Mouse (Mus musculus) thymus, adult 2 months (tissue): ENCODE results near the gene Dnah2.

ENCODE experiments used
- CTCF ChIP-seq: fragments of 200-500 bp; IDR thresholded peaks from 2 replicates; pipeline ENCODE4 v1.5.1; 2012; ENCODE audit warnings: mild to moderate bottlenecking, control low read depth, low read length, moderate library complexity, borderline replicate concordance; ENCODE audit not compliant: control insufficient read depth, poor library complexity, insufficient read depth; ENCODE audit errors: extremely low read depth
- POLR2A ChIP-seq: fragments of 200-500 bp; IDR thresholded peaks from 2 replicates; pipeline ENCODE4 v1.6.1; 2012; ENCODE audit warnings: mild to moderate bottlenecking, low read length, control low read depth, moderate library complexity; ENCODE audit not compliant: control insufficient read depth, poor library complexity, insufficient read depth; ENCODE audit errors: extremely low read depth

DNA sequence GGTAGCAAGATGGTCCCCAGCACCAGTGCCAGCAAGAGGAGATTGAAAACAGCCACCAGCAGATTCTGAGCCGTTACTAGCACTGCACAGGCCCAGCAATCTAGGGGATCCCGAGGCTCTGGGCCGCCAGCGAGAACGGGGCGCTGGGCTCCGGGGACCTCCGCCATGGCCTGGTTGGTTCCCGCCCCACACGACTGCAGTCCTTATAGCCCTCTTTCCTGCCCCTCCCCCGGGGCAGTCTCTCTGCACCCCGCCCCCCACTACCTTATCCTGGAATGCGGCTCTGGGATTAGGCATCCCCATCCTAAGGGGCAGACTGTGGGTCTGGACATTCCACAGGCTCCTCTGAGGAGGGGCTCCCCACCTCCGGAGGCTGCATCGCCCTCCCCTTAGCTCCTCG is 150.9 kb downstream of the Dnah2 start, which contains the start of gene Tmem88:
- TF ChIP-seq CTCF (no peak), POLR2A (no peak)
